Mouse (Mus musculus) MN1 (cell line): ENCODE measurements around the gene 4930595D18Rik.

Experiments
- DNase-seq: peaks from one replicate; pipeline ENCODE4 v3.0.0-alpha.2; 2016; ENCODE audit warnings: low spot score

The 4930595D18Rik gene

GRCm38 (mm10) chr12:111134791-111135733 lies 49.2 kb downstream of the 4930595D18Rik start:
- DNase-seq: no peak

DNA sequence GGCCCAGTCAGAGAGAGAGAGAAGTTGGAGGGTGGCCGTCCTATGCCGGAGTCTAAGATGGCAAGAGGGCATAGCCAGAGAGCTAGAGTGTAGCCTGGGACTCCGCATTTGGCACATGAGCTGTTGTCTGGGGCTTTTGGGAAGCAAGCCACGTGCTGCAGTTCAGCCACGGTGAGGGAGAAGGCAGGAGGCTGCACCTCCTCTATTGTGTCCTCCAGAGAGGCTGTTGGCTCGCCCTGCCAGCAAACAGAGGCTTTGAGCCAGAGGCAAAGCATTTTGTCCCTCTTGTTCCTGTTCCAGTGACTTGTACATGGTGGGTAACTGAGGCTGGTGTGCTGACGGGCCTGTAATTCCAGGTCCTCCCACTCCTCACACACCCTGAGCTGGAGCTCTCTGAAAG lies 50.1 kb downstream of the 4930595D18Rik start:
- DNase-seq: no peak

DNA sequence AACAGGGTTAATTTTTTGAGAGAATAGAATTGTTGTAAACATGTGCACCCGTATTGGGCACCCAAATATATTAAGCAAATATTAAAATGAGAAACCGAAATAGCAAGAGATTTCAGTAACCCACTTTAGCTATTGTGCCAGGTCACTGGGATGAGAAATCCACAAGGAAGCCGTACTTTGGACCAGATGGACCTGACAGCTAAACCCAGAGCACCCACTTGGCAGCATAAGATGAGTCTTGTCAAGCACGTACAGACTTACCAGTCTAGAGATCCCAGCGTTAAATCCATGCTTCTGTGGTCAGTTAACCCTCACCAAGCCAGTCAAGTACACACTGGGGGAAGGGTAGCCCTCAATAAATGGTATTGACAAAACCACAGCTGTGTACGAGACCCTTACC lies 58.6 kb downstream of the 4930595D18Rik start:
- no peak for DNase-seq

- no peak for DNase-seq
These were observed 59.6 kb downstream of the 4930595D18Rik start for GRCm38 (mm10) chr12:111124601-111125260.

- no peak for DNase-seq
These were observed 61.9 kb downstream of the 4930595D18Rik start for GRCm38 (mm10) chr12:111122332-111122852.

GRCm38 (mm10) chr12:111120976-111121645 lies 63.2 kb downstream of the 4930595D18Rik start:
- no peak for DNase-seq

DNA sequence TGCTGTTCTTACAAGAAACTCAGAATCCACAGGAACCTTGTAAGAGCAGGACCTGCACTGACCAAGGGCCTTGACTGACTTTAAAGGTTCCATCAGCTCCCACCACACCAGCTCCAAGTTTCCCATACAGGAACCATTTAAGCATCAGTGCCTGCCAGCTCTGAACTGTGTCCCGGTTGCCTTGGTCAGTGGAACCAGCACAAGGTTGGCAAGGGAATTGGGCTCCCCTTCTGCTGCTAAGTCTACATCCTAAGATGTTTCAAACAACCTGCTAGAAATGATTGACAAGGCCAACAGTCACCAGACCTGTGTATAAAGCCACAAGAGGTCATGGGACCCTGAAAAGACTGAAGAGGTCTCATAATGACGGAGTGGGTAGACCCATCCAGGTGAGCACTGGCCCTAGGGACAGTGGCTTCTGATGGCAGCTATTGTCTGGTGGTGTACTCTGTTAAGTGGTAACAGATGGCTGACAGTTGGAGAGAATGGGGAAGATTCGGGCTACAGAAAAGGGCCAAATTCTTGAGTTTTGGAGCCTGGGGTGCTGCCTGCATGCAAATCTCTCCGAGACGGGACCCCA lies 64.7 kb downstream of the 4930595D18Rik start:
- no peak for DNase-seq

DNA sequence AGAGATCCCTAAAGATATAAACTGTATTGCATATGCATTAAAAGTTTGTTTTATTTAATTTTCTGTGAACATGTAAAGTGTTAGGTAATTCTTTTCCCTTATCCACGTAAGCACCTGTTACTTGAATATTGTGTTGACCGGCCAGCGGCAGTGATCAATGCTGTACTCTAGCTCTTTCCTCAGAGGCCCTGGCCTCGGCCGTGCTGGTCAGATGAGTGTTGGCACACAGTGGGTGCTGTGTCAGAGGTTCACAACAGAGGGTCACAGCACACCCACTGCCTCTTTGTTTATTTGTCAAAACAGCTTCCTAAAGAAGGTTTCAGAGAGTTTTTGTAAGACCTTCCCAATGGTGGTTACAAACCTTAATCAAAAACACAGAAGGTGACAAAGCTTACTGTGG lies 69.7 kb downstream of the 4930595D18Rik start:
- DNase-seq: no peak

DNA sequence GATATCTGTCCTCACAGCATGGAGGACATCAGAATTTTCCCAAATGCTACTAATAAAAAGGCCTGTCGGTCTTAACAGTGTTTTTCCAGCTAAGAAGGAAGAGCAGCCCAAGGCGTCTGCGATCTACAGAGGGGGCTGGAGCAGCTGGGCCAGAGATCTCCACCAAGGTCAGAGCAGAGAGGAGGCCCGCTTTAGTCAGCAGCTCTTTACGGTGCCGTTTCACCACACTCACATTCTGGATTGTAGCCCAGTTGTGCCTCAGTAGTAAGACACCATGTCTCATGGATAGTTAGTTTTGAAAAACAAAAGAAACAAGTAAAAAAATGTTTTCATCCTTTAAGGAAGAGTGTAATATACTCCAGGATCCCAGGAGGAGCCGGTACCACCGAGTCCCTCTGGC lies 73.1 kb downstream of the 4930595D18Rik start:
- no peak for DNase-seq
